Mouse (Mus musculus): ENCODE measurements at regions not wholly inside any gene's neighbourhood (a gene's known extent, or its start where the extent isn't known, plus 50 kb on each side); places are given as distances from the start of the nearest gene placed in this dataset.

GRCm38 (mm10) chr2:137564064-137564624, 447.7 kb upstream of the Jag1 start:
- no peak for TF ChIP-seq CTCF (IDR thresholded peaks at IDR 0.05; ENCODE audit: extremely low read depth, insufficient read length, insufficient replicate concordance, low read depth, low read length)
- no peak for TF ChIP-seq POLR2A (IDR thresholded peaks at IDR 0.05; ENCODE audit: low read depth, low read length)
